Mouse (Mus musculus): ENCODE measurements around the gene Faah.

- no peak for TF ChIP-seq GATA1 (IDR thresholded peaks at IDR 0.05; ENCODE audit: low read length)
- TF ChIP-seq TAL1 (IDR thresholded peaks at IDR 0.05; ENCODE audit: low read length): no peak
These were observed 53.3 kb downstream of the Faah start for GRCm38 (mm10) chr4:115964446-115964845.
